Mouse (Mus musculus) megakaryocyte, embryonic 14.5 days (primary cell): Measurements from ENCODE around the gene Crabp2. TPM values are rescaled to one million over a fixed set of nuclear protein-coding genes. Genes with fewer than 3 reads are reported as not detected.

ENCODE experiments used
- H3K27me3 ChIP-seq: replicated peaks from 2 replicates; pipeline ENCODE3; 2012; ENCODE audit warnings: inconsistent platforms
- H3K36me3 ChIP-seq: replicated peaks from 2 replicates; pipeline ENCODE3; 2012; ENCODE audit warnings: low read length, inconsistent platforms, mixed read lengths
- H3K4me1 ChIP-seq: 2 replicates; pipeline ENCODE4 v1.6.1; 2012; ENCODE audit warnings: inconsistent platforms
- H3K4me3 ChIP-seq: replicated peaks from 2 replicates; pipeline ENCODE3; 2012; ENCODE audit warnings: moderate library complexity, mild to moderate bottlenecking, inconsistent platforms
- H3K9me3 ChIP-seq: 2 replicates; pipeline ENCODE4 v1.6.1; 2012; ENCODE audit warnings: inconsistent platforms
- FLI1 ChIP-seq: IDR thresholded peaks from 2 replicates; pipeline ENCODE4 v1.6.1; 2012; ENCODE audit warnings: low read length, inconsistent platforms, mixed read lengths
- GATA1 ChIP-seq: IDR thresholded peaks from 3 replicates; pipeline ENCODE4 v1.6.1; 2012; ENCODE audit warnings: mixed read lengths, low read length, inconsistent platforms, borderline replicate concordance
- polyA plus RNA-seq: library from polyadenylated mRNA; stranded (reverse); fragments of >175 nt; gene quantifications from 2 replicates; pipeline ENCODE4 v1.2.3, GENCODE M21; 2012; ENCODE audit warnings: low replicate concordance; ENCODE audit not compliant: insufficient read depth

Crabp2 gene
- polyA plus RNA-seq, 1 experiment = 0.47 TPM

GRCm38 (mm10) chr3:87971489-87972202, 23.2 kb downstream of the Crabp2 start:
- Histone ChIP-seq H3K4me1 (peaks cover 17% of the 10 kb centered on the region), H3K4me3 (peak overlapping the region; percentile 89), H3K36me3 (no peaks in the 10 kb centered on the region), H3K9me3 (peaks cover 7% of the 10 kb centered on the region), H3K27me3 (peaks cover 76% of the 10 kb centered on the region)
- TF ChIP-seq GATA1 = no peak
- no peak for TF ChIP-seq FLI1

GRCm38 (mm10) chr3:87972203-87972664, 23.8 kb downstream of the Crabp2 start:
- H3K36me3 ChIP-seq = no peaks in the 10 kb centered on the region
- TF ChIP-seq FLI1 (no peak), GATA1 (no peak)
- H3K9me3 ChIP-seq = peaks cover 6% of the 10 kb centered on the region
- H3K27me3 ChIP-seq = peaks cover 81% of the 10 kb centered on the region
- no peak overlapping the region for H3K4me3 ChIP-seq
- H3K4me1 ChIP-seq = peaks cover 17% of the 10 kb centered on the region

GRCm38 (mm10) chr3:87972776-87973175, 24.3 kb downstream of the Crabp2 start:
- Histone ChIP-seq H3K4me3 (no peak overlapping the region), H3K4me1 (peaks cover 17% of the 10 kb centered on the region), H3K9me3 (peaks cover under 1% of the 10 kb centered on the region), H3K27me3 (peaks cover 81% of the 10 kb centered on the region), H3K36me3 (no peaks in the 10 kb centered on the region)
- no peak for TF ChIP-seq GATA1
- no peak for TF ChIP-seq FLI1

- TF ChIP-seq FLI1 = no peak
- TF ChIP-seq GATA1 = no peak
- Histone ChIP-seq H3K27me3 (peaks cover 84% of the 10 kb centered on the region), H3K4me1 (peaks cover 17% of the 10 kb centered on the region), H3K36me3 (no peaks in the 10 kb centered on the region), H3K4me3 (no peak overlapping the region), H3K9me3 (no peaks in the 10 kb centered on the region)
Measured at GRCm38 (mm10) chr3:87973593-87974380, 25.3 kb downstream of the Crabp2 start.

- no peaks in the 10 kb centered on the region for H3K9me3 ChIP-seq
- no peak overlapping the region for H3K4me3 ChIP-seq
- H3K27me3 ChIP-seq = peaks cover 89% of the 10 kb centered on the region
- TF ChIP-seq FLI1 = no peak
- TF ChIP-seq GATA1 = no peak
- H3K36me3 ChIP-seq = no peaks in the 10 kb centered on the region
- H3K4me1 ChIP-seq = peaks cover 17% of the 10 kb centered on the region
Measured at GRCm38 (mm10) chr3:87974381-87974987, 26.0 kb downstream of the Crabp2 start.

- peaks cover 91% of the 10 kb centered on the region for H3K27me3 ChIP-seq
- TF ChIP-seq GATA1 (no peak), FLI1 (no peak)
Measured at GRCm38 (mm10) chr3:87979493-87979892, 31.0 kb downstream of the Crabp2 start.

GRCm38 (mm10) chr3:87980085-87980484, 31.6 kb downstream of the Crabp2 start:
- Histone ChIP-seq H3K36me3 (no peaks in the 10 kb centered on the region), H3K27me3 (peaks cover 89% of the 10 kb centered on the region), H3K4me1 (peaks cover 33% of the 10 kb centered on the region), H3K9me3 (no peaks in the 10 kb centered on the region), H3K4me3 (no peak overlapping the region)
- TF ChIP-seq FLI1 = no peak
- no peak for TF ChIP-seq GATA1

More at GRCm38 (mm10) chr3:87979493-87979892, 31.0 kb downstream of the Crabp2 start:
- no peak overlapping the region for H3K4me3 ChIP-seq
- H3K4me1 ChIP-seq = peaks cover 29% of the 10 kb centered on the region
- H3K36me3 ChIP-seq = no peaks in the 10 kb centered on the region
- H3K9me3 ChIP-seq = no peaks in the 10 kb centered on the region

- H3K36me3 ChIP-seq = no peaks in the 10 kb centered on the region
- no peaks in the 10 kb centered on the region for H3K9me3 ChIP-seq
- H3K4me3 ChIP-seq = no peak overlapping the region
- TF ChIP-seq FLI1 (no peak), GATA1 (no peak)
- peaks cover 89% of the 10 kb centered on the region for H3K27me3 ChIP-seq
- H3K4me1 ChIP-seq = peaks cover 39% of the 10 kb centered on the region
Measured at GRCm38 (mm10) chr3:87980728-87981127, 32.3 kb downstream of the Crabp2 start.

GRCm38 (mm10) chr3:87981214-87981760, 32.8 kb downstream of the Crabp2 start:
- Histone ChIP-seq H3K36me3 (no peaks in the 10 kb centered on the region), H3K9me3 (no peaks in the 10 kb centered on the region), H3K27me3 (peaks cover 90% of the 10 kb centered on the region), H3K4me1 (peaks cover 45% of the 10 kb centered on the region), H3K4me3 (no peak overlapping the region)
- TF ChIP-seq GATA1 (no peak), FLI1 (no peak)
